Mouse (Mus musculus) small intestine, adult 10 weeks (tissue): Measurements from ENCODE around the gene Cwc22. TPM values are rescaled to one million over a fixed set of nuclear protein-coding genes. Genes with fewer than 3 reads are reported as not detected.

ENCODE experiments used
- polyA plus RNA-seq: library from polyadenylated mRNA; stranded (reverse); fragments of 350-450 nt; fragmentation: Illumina TruSeq; extraction: RNeasy Lipid Tissue Mini Kit (QIAGEN cat#74804); gene quantifications from one replicate; pipeline ENCODE4 v1.2.3, GENCODE M21; 2014; ENCODE audit warnings: low replicate concordance

The Cwc22 gene
- polyA plus RNA-seq: 25.6 TPM

GRCm38 (mm10) chr2:77945596-77946485 lies at the start of gene Cwc22:
Gene Cwc22 (minus strand): TSS chr2:77946375.

Other genes with a start within 250 kb of the Cwc22 start
- gene Zfp385b, start 126.7 kb downstream of the Cwc22 start, polyA plus RNA-seq: 3.5 TPM